Mouse (Mus musculus) retina, adult 2 months (tissue): ENCODE measurements around the gene Son.
A peak's percentile ranks its signal among the peaks of the same experiment; 100 is the strongest.

Experiments used
- DNase-seq: peaks from one replicate; pipeline ENCODE4 v3.0.0-alpha.2; 2012; ENCODE audit warnings: low read depth, low spot score

Gene Son

DNA sequence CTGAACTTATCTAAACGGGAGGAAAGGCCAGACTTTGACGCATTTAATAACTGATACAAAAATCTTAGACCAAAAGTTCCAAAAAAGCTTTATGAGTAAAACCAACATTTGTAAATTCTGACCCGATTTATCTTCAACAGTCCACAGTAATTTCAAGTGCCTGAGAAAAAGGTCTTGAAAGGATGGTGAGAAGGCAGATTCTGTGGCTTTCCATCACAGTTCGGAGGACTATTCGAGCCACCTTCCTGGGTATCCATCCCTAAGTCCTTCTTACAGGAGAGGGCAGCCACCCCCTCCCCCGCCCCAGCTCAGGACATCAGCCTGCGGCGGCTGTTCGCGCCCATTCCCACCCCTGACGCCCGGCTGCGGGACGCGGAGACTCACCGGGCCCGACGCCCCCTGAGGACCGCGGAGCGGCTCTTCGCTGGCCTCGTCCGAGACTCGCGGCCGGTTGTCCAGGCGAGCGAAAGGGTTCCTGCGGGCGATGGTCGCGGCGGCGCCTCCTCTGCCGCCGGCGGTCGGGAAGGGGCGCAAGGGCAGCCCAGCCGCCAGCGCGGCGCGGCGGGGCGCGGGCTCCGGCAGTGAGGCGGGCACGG lies 40.8 kb downstream of the Son start:
- DNase-seq, result no peak

DNA sequence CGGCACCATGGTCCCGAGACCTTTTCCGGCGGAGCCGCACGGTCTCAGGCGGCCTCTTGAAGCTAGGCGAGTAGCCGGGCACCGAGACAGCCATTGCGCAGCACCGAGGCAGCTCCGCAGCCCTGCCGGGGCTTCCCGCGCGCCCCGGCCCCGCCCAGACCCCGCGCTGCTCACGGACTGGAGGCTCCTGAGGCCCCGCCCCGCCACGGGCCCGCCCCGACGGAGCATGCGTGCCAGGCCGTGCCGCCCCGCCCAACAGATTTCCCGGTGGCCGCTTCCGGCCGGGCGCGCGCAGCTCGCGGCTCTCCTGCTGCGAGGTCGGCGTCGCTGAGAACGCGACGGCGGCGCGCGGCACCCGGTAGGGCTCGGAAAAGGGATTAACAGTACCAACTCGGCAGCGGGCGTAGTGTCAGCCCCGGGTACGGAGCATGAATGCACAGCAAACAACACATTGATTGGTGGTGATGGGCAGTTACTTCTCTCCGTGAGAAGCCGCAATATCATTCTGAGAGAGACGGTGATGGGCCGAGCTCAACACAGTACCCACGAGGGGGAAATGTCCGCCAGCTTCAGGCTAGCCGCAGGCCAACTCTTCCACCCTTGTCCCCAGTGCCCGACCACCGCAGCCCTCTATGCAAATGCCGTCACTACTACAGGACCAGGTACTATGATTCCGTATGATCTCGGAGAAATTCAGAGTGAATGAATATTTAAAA lies 41.5 kb downstream of the Son start, which contains the start of gene Donson:
Donson (minus strand) TSS at position 152 of the 716 bp plus-strand sequence.
- DNase-seq, result peak; percentile 85

DNA sequence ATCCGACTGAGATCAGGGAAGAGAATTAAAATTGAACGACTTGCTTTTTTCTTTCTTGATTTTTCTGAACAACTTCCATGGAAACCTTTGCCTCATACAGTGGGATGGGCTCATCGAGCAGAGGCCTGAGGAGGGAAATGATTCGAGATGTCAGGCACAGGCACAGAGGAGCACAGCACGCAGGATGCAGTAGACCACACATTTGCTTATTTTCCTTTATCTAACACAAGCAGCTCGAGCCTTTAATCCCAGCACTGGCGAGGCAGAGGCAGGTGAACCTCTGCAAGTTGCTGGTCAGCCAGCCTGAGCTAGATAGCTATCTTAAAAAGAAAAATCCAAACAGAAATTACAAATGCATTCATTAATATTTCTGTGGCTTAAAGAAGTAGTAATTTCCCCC lies 42.5 kb downstream of the Son start:
- DNase-seq, result no peak

DNA sequence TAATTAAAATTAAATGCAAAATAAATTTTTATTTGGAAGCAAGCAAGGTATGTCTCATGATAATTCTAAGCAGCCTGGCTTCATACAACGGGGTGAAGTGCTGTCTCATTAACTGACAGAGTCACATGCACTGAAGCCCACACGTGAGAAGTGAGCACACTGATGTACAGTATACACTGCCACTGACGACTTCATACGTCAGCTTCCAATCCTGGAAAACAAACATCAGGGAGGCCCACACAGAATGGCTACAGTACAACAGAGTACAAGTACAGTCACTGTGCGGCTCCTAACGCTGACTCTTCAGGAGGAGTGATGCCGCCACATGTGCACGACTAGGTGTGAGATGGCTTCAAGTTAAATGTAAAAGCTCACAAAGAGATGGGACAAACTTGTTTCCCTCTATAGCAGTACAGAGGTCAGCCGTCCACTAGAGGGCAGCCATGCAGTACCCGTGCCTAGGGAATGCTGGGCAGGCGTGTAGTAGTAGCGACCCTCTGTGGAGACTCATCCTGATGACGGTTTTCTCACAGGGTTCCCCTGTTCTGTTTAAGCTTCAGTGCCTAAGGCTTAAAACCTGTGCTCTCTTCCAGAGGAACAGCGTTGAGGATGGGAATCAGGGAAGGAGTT lies 47.3 kb downstream of the Son start:
- peak; percentile 48 for DNase-seq

DNA sequence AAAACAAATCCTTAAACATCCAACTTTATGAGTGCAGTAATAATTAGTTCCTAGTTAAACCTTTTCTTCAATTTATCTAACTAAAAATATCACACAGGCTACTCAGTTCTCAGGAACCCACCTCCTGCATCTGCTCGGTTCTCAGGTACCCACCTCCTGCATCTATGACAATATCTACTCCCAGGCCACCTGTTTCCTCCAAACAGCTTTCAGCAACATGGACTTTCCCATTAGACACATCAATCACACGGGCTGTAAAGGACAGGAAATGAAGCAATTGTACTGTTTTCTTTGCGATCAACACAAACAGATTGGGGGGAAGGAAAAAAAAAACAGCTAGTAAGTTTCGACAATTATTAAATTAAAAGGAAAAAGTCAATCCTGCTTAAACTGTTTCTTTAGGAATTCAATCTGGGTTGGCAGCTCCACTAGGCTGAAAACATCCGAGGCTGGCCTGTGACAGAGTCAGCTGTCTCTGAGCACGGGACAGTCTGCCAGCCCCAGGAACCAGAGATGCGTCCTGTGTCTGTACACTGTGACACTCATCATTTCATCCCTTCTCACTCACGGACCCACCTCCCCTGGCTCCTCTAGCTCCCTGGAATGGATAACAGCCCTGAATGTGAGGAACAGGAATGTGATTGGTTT lies 47.9 kb downstream of the Son start:
- DNase-seq, result no peak

DNA sequence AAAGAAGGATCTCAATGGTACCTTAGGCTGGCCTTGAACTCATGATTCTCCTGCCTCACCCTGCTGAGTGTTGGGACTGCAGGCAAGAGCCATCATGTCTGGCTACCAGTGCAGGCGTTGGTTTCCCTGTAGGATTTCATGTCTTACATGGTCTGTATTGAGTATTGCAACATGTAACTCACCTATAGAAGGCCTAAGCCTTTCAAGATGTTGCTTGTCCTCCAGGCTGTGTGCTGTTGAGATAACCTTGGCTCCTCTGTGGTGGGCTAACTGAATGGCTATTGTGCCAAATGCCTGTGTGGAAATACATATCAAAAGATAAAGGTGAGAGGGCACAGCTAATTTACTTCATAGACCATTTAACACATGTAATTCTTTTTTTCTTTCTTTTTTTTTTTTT lies 51.7 kb downstream of the Son start:
- no peak for DNase-seq

DNA sequence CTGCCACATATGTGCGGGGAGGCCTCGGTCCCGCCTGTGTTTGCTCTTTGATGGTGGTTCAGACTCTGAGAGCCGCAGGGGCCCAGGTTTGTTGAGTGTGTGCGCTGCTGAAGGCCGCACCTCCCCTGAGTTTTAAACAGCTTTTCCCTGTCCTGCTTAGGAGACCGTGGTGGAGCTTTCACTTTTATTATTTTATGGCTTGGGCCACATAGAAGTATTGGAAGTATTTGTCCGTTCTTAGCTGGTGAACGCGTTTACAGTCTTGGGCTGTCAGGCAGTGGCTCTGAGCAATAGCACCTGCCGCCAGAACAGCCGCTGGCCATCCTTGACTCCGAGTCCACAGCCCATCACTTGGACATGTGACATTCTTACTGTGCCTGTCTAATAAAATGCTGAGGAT lies 54.6 kb downstream of the Son start:
- DNase-seq, result no peak

DNA sequence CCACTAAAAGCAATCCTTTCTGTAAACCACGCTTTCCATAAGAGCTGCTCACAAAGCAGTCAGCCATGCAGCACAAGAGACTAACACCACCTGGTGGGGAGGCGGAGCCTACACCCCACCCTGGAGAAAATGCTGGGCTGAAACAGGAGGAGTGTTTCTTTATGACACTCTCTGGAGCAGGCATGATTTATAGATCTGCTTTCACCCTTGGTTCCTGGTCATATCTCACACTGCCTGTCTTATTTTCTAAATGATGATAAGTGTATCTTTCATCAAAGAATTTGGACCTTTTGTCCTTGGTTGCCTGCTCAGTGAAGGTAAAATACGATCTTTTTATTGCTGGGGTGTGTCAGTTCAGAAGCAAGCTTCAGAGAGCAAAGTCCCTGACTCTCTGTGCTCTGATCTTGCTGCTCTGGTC lies 55.5 kb downstream of the Son start:
- no peak for DNase-seq

DNA sequence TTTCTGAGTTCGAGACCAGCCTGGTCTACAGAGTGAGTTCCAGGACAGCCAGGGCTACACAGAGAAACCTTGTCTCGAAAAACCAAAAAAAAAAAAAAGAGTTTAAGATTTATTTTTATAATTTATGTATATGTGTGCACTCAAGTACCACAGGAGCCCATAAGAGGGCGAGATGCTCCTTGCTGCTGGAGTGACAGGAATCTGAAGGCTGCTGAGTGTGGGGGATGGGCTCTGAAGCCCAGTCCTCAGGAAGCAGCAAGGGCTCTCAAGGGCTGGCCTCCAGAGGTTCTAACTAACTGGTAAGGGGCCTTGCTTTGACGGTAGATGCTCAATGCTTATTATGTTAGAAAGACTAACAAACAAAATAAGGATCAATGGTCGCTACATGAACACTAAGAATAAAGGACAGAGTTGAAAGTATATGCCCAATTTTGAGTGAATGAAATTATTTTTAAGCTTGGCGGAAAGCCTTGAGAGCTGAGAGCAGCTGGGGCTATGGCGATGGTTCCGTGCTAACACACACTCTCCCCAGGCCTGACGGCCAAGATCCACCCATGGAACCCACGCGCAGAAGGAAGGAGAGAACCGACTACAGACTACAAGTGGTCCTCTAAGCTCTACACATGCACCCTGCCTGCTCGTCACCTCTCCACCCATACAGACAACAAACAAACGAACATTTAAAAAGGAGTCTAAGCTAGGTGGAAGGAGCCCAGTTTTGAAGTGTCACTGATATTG lies 57.5 kb downstream of the Son start:
- DNase-seq, result no peak

DNA sequence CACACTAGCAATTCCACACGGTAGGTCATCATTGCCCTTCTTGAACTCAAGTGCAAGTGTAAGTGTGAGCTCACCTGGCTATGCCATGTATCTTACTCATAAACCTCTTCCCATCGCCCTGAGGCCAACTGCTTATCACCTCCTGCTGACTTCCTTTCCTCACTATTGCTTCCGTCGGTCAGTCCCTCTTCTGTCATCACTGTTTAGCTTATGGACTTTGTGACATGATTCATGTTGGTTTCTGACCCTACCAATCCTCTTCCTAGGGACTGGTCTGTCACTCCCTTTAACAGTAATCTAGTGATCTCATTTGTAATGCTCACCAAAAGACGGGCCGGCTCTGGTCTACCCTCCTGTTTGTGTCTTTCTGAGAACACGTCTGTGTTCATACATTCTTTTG lies 62.9 kb downstream of the Son start:
- no peak for DNase-seq

DNA sequence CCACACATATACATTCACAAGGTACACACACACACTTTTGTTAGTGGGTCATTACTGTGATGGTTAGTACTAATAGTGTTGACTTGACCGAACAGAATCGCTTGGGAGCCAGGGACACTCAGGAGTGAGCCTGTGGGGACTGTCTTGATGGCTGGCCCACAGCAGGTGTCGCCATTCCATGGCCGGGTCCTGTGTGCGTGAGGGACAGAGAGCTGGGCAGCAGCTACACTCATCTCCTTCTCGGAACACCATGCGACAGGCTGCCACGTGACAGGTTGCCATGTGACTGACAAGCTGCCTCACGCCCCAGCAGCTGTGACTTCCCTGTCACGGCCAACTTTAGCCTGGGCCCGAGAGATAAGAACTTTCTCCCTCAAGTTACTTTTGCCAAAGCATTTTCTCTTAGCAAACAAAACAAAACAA lies 69.6 kb downstream of the Son start:
- no peak for DNase-seq

DNA sequence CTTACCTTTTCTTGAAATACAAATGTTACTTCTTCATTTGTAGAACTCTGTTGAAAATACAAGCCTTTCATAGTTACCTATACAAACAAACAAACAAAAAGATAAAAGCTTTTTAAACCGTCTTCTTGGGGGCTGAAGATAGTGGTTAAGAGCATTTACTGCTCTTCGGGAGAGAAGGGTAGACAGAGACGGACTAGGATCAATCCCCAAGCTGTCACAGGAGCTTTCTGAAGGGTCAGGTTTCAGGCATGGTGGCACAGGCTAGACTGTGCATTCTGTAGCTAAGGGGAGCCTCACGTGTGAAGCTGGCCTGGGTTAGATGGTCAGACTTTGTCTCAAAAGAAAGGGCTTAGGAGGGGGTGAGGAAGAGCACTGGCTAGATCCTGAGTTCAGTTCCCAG lies 70.1 kb downstream of the Son start:
- DNase-seq, result no peak

DNA sequence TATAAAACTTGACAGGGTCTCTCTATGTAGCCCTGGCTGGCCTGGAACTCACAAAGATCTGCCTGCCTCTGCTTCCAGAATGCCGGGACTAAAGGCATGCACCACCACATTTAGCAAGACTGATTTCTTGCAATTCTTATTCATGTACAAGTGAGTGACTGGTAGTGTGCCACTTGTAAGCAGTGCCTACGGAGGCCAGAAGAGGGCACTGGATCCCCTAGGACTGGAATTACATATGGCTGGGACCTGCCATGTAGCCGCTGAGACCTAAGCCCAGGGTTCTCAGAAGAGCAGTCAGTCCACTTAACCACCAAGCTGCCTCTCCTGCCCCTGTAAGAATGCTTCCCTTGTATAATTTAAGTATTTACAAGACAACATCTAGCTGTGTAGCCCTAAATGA lies 76.9 kb downstream of the Son start:
- no peak for DNase-seq

DNA sequence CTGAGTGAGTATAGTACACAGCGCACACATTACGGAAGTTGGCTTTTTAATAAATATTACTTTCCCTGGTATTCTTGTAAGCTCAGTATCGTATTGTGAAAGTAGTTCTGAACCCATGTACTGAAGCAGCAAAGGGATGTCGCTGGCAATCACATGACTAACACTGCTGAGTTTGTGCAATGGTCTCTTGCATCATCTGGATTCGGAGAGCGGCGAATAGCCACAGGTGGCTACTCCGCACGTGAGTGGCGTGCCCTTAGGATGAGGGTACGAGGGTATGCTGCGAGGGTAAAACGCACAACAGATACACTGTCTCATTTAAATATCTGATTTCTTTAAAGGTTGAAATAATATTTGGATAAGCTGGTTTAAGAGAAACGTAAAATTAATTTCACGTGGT lies 80.1 kb downstream of the Son start:
- no peak for DNase-seq

DNA sequence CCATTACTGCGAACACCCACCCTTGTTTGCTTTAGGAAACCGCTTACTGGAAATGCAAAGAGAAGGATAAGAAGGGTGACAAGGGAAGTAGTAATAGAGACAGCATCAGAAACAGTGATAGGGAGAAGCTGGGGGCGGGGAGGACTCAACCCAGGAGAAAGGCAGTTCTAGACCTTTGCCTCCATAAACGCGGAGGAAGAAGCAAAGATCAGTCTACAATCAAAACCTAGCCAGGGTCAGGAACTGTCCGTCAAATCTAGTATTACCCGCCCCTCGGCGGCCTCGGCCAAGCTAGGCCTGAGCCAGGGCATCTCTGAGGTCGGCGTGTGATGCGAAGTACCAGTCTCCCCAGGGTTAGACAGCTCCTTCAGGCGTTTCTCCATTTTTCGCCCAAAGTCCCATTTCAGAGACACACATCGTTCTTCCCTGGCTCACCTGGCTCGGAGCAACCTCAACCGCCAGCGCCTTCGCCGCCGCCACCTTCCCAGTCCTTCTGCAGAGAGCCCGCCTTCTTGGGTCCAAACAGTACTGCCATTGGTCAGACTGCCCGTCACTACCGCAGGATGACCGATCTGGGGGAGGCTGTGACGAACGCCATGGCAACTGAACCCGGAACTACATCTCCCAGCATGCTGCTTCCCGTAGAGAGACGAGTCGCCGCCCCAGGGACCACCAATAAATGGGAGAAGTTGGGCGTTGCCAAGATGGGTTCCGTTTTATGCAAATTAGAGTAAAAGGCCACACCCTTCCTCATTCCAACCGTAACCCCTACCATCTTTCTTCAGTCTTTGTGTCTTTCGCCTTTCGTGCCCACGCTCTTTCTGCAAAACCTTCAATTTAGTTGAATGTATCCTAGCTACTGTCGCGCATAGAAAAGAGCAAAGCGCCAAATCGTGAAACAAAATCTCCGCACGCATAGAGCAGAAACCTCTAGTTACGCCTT lies 81.1 kb downstream of the Son start, which contains the start of gene Cryzl1:
Cryzl1 (minus strand) TSS at position 853 of the 943 bp plus-strand sequence.
- DNase-seq, result peak; percentile 97
